Mouse (Mus musculus) cerebral cortex, adult 2 months (tissue): ENCODE data around the gene Rsrc2.

Source experiments
- WGBS: fragments of 180-500 bp; shearing (Covaris S2); methylation state at CpG from one replicate; pipeline ENCODE4 v1.1.7; 2018; 5-methylcytosine and 5-hydroxymethylcytosine counted together

Gene Rsrc2

GRCm38 (mm10) chr5:123749065-123750064 lies at the start of gene Rsrc2, which contains the start of gene Kntc1:
Gene Rsrc2, minus strand, starts transcription at chr5:123749414.
Gene Kntc1, plus strand, starts transcription at chr5:123749716.
- WGBS, result under 1% methylated on average over 63 of the region's 63 CpGs

DNA sequence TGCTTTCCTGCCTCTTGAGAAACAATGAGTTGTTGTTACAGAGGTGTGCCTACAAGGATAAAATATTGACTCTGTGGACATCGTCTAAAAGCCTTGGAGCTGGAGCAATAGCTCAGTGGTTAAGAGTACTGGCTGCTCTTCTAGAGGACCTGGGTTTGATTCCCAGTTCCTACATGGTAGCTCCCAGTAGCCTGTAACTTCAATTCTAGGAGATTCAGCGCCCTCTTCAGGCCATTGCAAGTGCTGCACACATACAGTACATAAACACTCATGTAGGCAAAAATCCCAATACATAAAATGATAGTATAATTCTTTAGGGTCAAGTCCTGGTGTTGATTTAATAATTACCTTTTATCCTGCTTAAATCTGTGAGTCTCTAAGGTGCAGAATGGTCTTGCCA lies 43.9 kb upstream of the Rsrc2 start:
- WGBS, result 88% methylated on average over 2 of the region's 2 CpGs

GRCm38 (mm10) chr5:123788976-123789375 lies 39.8 kb upstream of the Rsrc2 start:
- 95% methylated on average over 7 of the region's 7 CpGs for WGBS

DNA sequence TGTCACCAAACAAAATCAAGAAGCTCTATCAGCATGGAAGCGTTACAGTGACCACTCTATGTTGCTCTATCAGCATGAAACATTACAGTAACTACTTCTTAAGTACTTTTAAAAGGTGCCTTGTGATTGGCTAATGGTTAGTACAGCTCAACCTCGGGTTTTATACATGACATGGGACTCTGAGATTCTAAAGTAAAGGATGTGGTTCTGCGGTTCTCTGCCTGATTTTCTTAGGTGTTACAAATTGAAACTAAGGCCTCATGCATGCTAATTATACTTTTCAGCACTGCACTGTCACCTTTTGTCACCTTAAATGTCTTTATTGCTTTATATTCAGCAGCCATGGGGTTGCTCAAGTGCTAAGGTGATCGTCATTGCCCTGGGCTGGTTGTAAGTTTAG lies 32.6 kb upstream of the Rsrc2 start:
- WGBS, result 95% methylated on average over 4 of the region's 4 CpGs

GRCm38 (mm10) chr5:123780716-123781115 lies 31.5 kb upstream of the Rsrc2 start:
- 89% methylated on average over 8 of the region's 8 CpGs for WGBS

DNA sequence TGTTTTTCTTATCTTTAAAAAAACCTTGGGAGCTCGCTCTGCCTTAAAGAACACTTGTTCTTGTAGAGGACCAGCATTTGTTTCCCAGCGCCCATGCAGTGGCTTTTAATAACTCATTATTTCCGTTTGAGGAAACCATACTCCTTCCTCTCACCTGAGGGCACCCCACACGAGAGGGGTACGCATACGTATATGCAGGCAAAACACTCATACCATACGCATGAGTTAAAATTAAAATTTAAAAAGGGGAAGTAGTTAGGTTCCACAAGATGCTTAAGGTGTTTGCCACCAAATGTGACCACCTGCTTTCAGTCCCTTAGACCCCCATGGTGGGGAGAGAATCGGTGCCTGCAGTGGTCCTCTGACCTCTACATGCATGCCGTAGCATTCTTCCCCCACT lies 24.2 kb upstream of the Rsrc2 start:
- WGBS, result 94% methylated on average over 9 of the region's 9 CpGs

GRCm38 (mm10) chr5:123766455-123766854 lies 17.2 kb upstream of the Rsrc2 start:
- 94% methylated on average over 11 of the region's 11 CpGs for WGBS

- WGBS, result 96% methylated on average over 11 of the region's 11 CpGs
Observed at GRCm38 (mm10) chr5:123765506-123765905, 16.3 kb upstream of the Rsrc2 start.

GRCm38 (mm10) chr5:123748339-123749064 lies 712 bp downstream of the Rsrc2 start:
- under 1% methylated on average over 18 of the region's 18 CpGs for WGBS

DNA sequence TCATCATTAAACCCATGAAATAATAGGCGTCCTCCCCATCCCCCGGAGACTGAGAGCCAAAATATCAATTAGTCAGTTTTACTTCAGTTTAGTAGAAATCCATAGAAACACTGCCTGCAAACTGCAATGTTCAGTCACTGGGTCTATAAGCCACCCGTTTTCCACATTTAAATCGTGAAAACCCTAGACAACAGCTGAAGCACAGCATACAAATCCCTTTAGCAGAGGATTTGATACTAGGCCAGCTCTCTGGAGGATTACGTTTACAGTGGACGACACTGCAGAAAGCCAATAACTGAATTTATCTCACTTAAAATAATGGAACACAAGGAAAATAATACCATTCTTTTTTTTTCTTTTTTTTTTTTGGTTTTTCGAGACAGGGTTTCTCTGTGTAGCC lies 1.6 kb downstream of the Rsrc2 start:
- WGBS, result 6% methylated on average over 7 of the region's 7 CpGs

- 53% methylated on average over 2 of the region's 2 CpGs for WGBS
Observed at GRCm38 (mm10) chr5:123744358-123744757, 4.9 kb downstream of the Rsrc2 start.

DNA sequence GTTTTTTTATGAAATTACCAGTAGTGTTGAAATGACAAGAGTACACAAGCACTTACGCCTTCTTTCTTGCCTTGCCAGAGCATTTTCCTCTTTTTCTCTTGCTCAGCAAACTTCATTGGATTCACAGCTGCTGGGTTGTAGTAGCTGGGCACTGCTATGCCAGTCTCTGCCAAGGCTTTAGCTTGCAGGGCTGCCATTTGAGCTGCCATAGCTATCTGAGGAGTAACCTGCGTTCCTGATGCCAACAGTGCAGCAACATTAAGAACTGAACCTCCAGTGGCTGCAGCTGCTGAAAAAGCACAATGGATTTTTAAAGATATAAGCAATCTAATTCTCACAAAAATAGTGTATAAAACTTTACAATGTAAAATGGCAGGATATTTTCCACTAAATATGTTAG lies 18.2 kb downstream of the Rsrc2 start:
- WGBS, result 87% methylated on average over 2 of the region's 2 CpGs

GRCm38 (mm10) chr5:123723816-123724215 lies 25.4 kb downstream of the Rsrc2 start:
- WGBS, result 94% methylated on average over 7 of the region's 7 CpGs

DNA sequence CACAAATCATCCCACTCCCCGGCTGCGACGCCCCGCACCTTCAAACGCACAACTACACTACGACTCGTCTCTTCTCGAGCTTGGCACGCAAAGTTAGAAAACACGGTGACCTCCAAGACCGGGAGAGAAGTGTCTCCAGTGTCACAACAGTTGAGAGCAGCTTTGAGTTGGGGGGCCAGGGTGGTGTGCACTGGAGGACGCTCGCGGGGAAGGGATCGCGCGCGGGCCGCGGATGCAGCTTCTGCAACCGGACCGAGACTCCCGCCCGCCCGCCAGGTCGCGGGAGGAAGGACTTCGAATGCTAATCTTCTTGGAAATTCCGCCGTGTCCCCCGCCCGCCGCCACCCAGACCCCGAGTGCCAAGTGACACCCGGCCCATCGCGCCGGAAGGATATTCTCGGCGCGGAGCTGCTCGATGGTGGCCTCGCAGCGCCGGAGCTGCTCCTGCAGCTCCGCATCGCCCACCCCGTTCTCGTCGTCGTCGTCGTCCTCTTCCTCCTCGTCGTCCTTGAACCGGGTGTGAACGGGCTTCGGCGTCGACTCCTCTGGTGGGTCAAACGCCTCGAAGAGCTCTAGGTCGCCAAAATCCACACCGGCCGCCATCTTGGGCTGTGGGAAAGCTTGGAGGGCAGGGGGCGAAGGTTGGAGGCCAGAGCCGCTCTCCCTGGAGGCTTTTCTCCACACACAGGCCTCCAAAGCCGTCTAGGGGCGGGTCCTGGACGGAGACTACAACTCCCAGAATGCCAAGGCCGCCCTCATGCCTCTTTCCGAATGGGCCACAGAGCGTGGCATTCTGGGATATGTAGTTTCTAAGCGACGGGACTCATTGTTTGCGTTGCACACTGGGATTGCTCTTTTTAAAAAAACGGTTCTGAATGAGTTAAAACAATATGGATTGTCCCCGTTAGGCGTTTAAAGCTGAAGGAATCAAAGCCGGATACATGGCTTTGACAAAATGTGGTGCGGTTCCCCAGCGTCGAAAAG lies 28.6 kb downstream of the Rsrc2 start, which contains the start of gene Zcchc8:
TSS of gene Zcchc8 (minus strand) at position 773 of the 984 bp plus-strand sequence.
- WGBS, result under 1% methylated on average over 83 of the region's 83 CpGs

DNA sequence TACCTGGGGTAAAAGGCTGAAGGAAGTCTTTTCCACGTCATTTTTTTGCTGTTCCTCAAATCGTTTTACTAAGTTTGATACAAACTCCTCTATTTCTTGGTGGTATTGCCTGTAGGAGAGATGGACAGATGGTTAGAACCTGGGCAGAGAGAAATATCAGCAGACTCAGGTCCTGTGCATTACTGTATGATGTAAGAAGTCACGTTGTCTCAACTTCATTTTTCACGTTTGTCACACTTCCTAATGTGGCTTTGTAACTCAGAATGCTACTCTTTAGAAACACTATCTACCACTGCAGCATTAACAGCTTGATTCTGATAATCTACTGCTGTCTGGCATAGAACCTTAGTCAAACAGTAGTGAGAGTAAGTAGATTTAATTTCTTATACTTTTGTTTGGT lies 34.6 kb downstream of the Rsrc2 start:
- WGBS, result 79% methylated on average over 4 of the region's 4 CpGs

DNA sequence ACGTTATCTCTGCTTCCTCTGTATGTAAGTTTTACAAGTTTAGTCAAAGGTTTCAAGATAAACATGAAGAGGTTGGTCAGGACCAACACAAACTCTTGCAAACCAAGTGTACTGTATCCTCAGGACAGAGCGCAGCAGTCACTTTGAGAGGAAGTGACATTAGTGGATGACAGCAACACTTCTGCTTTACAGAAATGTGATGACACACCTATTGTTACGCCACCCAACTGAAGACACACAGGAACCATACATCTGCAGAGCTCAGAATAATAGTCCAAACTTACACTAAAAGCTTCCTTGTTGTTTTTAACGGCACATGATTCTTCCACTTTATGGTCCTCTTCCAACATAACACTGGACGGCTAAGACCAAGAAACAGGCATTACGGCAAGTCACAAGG lies 35.4 kb downstream of the Rsrc2 start:
- 87% methylated on average over 6 of the region's 6 CpGs for whole genome bisulfite sequencing

GRCm38 (mm10) chr5:123709571-123709970 lies 39.6 kb downstream of the Rsrc2 start:
- 70% methylated on average over 4 of the region's 4 CpGs for WGBS

- 89% methylated on average over 12 of the region's 12 CpGs for WGBS
Observed at GRCm38 (mm10) chr5:123708598-123708997, 40.6 kb downstream of the Rsrc2 start.

GRCm38 (mm10) chr5:123700625-123701024 lies 48.6 kb downstream of the Rsrc2 start:
- WGBS, result 29% methylated on average over 11 of the region's 11 CpGs

DNA sequence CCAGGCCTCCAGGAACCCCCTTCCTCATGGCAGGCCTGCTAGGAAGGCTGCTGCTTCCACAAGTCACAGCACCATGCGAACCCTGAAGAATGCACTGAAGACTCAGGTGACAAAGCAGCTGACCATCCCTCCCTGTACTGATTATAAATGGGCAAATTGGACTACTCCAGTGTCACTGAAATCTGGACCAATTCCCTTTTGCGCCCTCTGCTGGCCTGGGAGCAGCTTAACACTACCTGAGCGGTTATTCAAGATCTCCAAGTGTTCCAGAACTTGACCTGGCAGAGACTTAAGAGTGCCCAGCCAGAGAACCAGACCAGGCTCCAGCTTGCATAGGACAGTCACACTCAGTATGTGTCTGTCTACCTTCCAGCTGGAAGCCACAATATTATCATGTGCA lies 50.0 kb downstream of the Rsrc2 start:
- WGBS, result 26% methylated on average over 3 of the region's 3 CpGs

DNA sequence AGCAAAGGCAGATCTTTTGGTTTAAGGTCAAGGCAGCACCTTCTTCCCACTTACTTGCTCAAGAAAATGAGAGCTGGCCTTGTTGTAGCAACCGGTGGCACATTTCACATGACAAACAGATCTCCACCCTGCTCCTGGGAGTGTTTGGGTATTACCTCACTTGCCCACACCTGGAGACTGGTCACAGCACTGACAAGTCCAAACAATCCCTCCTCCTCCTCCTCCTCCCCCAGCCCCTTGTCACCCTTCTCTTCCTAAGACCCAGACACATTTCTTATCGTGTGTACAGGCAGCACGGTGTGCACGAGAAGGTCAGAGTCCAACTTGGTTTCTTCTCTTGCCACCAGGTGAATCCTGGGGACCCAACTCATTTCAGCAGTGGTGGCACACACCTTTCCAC lies 52.3 kb downstream of the Rsrc2 start:
- WGBS, result 84% methylated on average over 4 of the region's 4 CpGs
